Mouse (Mus musculus): Measurements from ENCODE around the gene Panx2. TPM values are rescaled to one million over a fixed set of nuclear protein-coding genes. Genes with fewer than 3 reads are reported as not detected.
A peak's percentile ranks its signal among the peaks of the same experiment; 100 is the strongest.

Panx2 gene
- polyA plus RNA-seq, 1 experiment from 2014 or later: 0.34 TPM

DNA sequence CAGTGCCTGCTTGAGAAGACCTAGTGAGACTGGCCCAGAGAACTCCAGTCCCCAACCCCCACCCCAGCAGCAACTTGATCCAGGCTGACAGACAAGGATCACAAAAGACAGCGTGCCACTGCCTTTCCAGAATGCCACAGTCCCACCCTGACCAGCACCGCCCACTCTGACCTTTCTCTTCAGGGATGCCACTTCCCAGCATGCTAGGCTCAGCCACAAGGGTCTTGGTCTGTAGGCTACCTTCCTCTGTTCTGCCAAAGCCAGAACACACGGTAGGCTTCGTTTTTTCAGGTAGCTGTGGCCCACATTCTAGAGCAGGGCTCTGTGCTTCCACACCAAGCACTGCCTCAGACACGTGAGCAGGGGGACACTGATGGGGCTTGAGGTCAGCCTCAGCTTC is 43.1 kb downstream of the Panx2 start:
- H3K4me1 ChIP-seq (ENCODE audit: insufficient read depth): no peaks in the 10 kb centered on the region
- peaks cover 99% of the 10 kb centered on the region for H3K36me3 ChIP-seq (ENCODE audit: insufficient read depth)
- WGBS: 81% methylated on average over 5 of the region's 5 CpGs
- H3K9ac ChIP-seq: no peak overlapping the region
- no peak overlapping the region for H3K4me3 ChIP-seq (ENCODE audit: low read depth, low read length)
- no peaks in the 10 kb centered on the region for H3K27me3 ChIP-seq (ENCODE audit: insufficient read depth, low read length)
- H3K4me2 ChIP-seq: no peak overlapping the region
- no peaks in the 10 kb centered on the region for H3K9me3 ChIP-seq (ENCODE audit: low read depth, low read length)
- no peak for ATAC-seq (ENCODE audit: insufficient read depth)
- TF ChIP-seq CTCF (IDR thresholded peaks at IDR 0.05; ENCODE audit: low read depth): no peak
- no peak overlapping the region for H3K27ac ChIP-seq (ENCODE audit: low read depth)
- no peak for DNase-seq

GRCm38 (mm10) chr15:89103921-89104320 is 44.4 kb downstream of the Panx2 start:
- no peak overlapping the region for H3K4me3 ChIP-seq (ENCODE audit: low read depth, low read length)
- no peaks in the 10 kb centered on the region for H3K9me3 ChIP-seq (ENCODE audit: low read depth, low read length)
- 89% methylated on average over 10 of the region's 10 CpGs for WGBS
- H3K9ac ChIP-seq: no peak overlapping the region
- TF ChIP-seq CTCF (IDR thresholded peaks at IDR 0.05; ENCODE audit: low read depth): no peak
- no peak overlapping the region for H3K4me2 ChIP-seq
- no peak for ATAC-seq (ENCODE audit: insufficient read depth)
- H3K4me1 ChIP-seq (ENCODE audit: insufficient read depth): no peaks in the 10 kb centered on the region
- peaks cover 99% of the 10 kb centered on the region for H3K36me3 ChIP-seq (ENCODE audit: insufficient read depth)
- H3K27ac ChIP-seq (ENCODE audit: low read depth): no peak overlapping the region
- no peak for DNase-seq
- no peaks in the 10 kb centered on the region for H3K27me3 ChIP-seq (ENCODE audit: insufficient read depth, low read length)

DNA sequence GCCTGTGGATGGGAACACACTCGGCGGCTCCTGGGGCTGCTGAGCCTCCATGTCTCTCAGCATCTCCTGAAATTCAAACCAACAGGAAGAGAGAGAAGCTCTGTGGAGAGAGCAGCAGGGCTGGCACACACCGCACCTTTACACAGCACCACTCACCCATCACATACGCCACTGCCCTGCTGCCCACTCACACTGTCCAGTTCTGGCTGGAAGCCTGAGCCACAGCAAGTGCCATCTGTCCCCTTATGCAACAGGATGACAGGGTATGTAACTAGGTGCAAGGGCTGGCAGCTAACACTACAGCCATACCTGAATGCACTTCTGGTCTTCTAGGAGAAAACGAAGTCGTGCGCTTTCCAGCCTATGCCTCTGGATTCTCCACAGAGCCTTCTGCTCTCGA is 44.9 kb downstream of the Panx2 start:
- no peak for TF ChIP-seq CTCF (IDR thresholded peaks at IDR 0.05; ENCODE audit: low read depth)
- no peak overlapping the region for H3K27ac ChIP-seq (ENCODE audit: low read depth)

GRCm38 (mm10) chr15:89106073-89106472 is 46.5 kb downstream of the Panx2 start:
- Histone ChIP-seq H3K4me3 (ENCODE audit: low read depth, low read length) (no peak overlapping the region), H3K27ac (ENCODE audit: low read depth) (no peak overlapping the region), H3K36me3 (ENCODE audit: insufficient read depth) (peaks cover 99% of the 10 kb centered on the region), H3K4me1 (ENCODE audit: insufficient read depth) (no peaks in the 10 kb centered on the region), H3K9me3 (ENCODE audit: low read depth, low read length) (no peaks in the 10 kb centered on the region), H3K4me2 (no peak overlapping the region), H3K27me3 (ENCODE audit: insufficient read depth, low read length) (no peaks in the 10 kb centered on the region), H3K9ac (no peak overlapping the region)
- ATAC-seq (ENCODE audit: insufficient read depth) (no peak), DNase-seq (no peak)
- 84% methylated on average over 13 of the region's 13 CpGs for WGBS
- no peak for TF ChIP-seq CTCF (IDR thresholded peaks at IDR 0.05; ENCODE audit: low read depth)

More for the DNA sequence above, 44.9 kb downstream of the Panx2 start:
- H3K4me1 ChIP-seq (ENCODE audit: insufficient read depth): no peaks in the 10 kb centered on the region
- H3K36me3 ChIP-seq (ENCODE audit: insufficient read depth): peaks cover 99% of the 10 kb centered on the region
- H3K4me2 ChIP-seq: no peak overlapping the region
- 90% methylated on average over 8 of the region's 8 CpGs for WGBS
- H3K9me3 ChIP-seq (ENCODE audit: low read depth, low read length): no peaks in the 10 kb centered on the region
- no peak for ATAC-seq (ENCODE audit: insufficient read depth)
- no peak for DNase-seq
- H3K27me3 ChIP-seq (ENCODE audit: insufficient read depth, low read length): no peaks in the 10 kb centered on the region
- H3K4me3 ChIP-seq (ENCODE audit: low read depth, low read length): no peak overlapping the region
- no peak overlapping the region for H3K9ac ChIP-seq

GRCm38 (mm10) chr15:89106976-89107375 is 47.4 kb downstream of the Panx2 start:
- TF ChIP-seq CTCF (IDR thresholded peaks at IDR 0.05; ENCODE audit: low read depth): no peak
- no peak for DNase-seq
- H3K4me2 ChIP-seq: no peak overlapping the region
- peaks cover 99% of the 10 kb centered on the region for H3K36me3 ChIP-seq (ENCODE audit: insufficient read depth)
- no peaks in the 10 kb centered on the region for H3K9me3 ChIP-seq (ENCODE audit: low read depth, low read length)
- no peak overlapping the region for H3K9ac ChIP-seq
- H3K27ac ChIP-seq (ENCODE audit: low read depth): no peak overlapping the region
- H3K27me3 ChIP-seq (ENCODE audit: insufficient read depth, low read length): no peaks in the 10 kb centered on the region
- ATAC-seq (ENCODE audit: insufficient read depth): no peak
- 91% methylated on average over 1 of the region's 1 CpGs for WGBS
- H3K4me3 ChIP-seq (ENCODE audit: low read depth, low read length): no peak overlapping the region
- no peaks in the 10 kb centered on the region for H3K4me1 ChIP-seq (ENCODE audit: insufficient read depth)

- no peak overlapping the region for H3K4me3 ChIP-seq (ENCODE audit: low read depth, low read length)
- H3K9me3 ChIP-seq (ENCODE audit: low read depth, low read length): no peaks in the 10 kb centered on the region
- ATAC-seq (ENCODE audit: insufficient read depth) (no peak), DNase-seq (no peak)
- peaks cover 95% of the 10 kb centered on the region for H3K36me3 ChIP-seq (ENCODE audit: insufficient read depth)
- no peak overlapping the region for H3K9ac ChIP-seq
- WGBS: 76% methylated on average over 9 of the region's 9 CpGs
- H3K27ac ChIP-seq (ENCODE audit: low read depth): no peak overlapping the region
- H3K4me2 ChIP-seq: no peak overlapping the region
- H3K4me1 ChIP-seq (ENCODE audit: insufficient read depth): no peaks in the 10 kb centered on the region
- H3K27me3 ChIP-seq (ENCODE audit: insufficient read depth, low read length): no peaks in the 10 kb centered on the region
- no peak for TF ChIP-seq CTCF (IDR thresholded peaks at IDR 0.05; ENCODE audit: low read depth)
Measured at GRCm38 (mm10) chr15:89110147-89110546, 50.6 kb downstream of the Panx2 start.

DNA sequence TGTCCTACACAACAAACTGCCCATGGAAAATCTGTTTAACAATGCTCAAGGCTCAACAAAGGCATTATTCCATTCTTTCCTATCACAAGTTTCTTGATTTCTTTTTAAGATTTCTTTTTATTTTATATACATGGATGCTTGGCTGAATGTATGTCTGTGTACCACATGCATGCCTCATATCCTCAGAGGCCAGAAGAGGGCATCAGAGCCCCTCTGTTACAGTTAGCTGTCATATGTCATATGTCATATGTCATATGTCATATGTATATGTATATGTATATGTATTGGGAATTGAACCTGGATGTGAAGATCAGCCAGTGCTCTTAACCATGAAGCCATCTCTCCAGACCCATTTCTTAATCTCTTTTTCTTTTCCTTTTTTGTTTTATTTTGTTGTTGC is 58.5 kb downstream of the Panx2 start:
- Histone ChIP-seq H3K27ac (ENCODE audit: low read depth) (no peak overlapping the region), H3K36me3 (ENCODE audit: insufficient read depth) (peaks cover 59% of the 10 kb centered on the region), H3K4me2 (no peak overlapping the region), H3K27me3 (ENCODE audit: insufficient read depth, low read length) (no peaks in the 10 kb centered on the region), H3K9ac (no peak overlapping the region), H3K4me3 (ENCODE audit: low read depth, low read length) (no peak overlapping the region), H3K4me1 (ENCODE audit: insufficient read depth) (peaks cover 8% of the 10 kb centered on the region; the same call in 1 of the 2 replicates), H3K9me3 (ENCODE audit: low read depth, low read length) (no peaks in the 10 kb centered on the region)
- TF ChIP-seq CTCF (IDR thresholded peaks at IDR 0.05; ENCODE audit: low read depth): peak; percentile 23; the same call in 1 of the 2 replicates
- no peak for ATAC-seq (ENCODE audit: insufficient read depth)
- peak; percentile 37 for DNase-seq

Measured in lung, embryonic 14.5 days (tissue).